Mouse (Mus musculus): ENCODE data around the gene Slc39a11. TPM values are rescaled to one million over a fixed set of nuclear protein-coding genes. Genes with fewer than 3 reads are reported as not detected.

The Slc39a11 gene
- polyA plus RNA-seq, 1 experiment from 2014 or later = 21.4 TPM

DNA sequence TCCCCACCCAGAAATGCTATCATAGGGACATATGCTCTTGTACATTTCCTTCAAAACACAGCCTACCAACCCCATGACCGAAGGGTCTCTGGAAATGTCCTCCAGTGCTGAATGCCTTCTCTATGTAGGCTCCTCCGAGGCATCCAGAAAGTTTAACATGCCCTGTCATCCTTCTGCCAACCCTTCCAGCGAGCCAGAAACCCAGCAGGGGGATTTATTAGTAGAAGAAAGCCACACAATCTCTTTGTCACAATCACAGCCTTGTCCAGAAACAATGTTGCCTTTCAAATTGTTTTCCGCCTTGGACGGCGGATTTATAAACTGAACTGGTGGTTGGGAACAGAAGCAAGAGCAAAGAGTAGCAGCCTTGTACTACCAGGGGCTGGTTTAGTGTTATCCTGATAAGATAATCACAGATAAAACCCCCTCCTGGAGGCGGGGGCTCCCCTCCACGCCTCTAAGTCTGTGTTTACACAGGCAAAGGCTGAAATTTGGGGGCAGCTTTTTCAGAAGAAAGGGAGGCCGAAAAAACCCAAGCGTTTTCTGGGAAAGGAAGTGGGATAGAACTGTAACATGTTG is 372.8 kb downstream of the Slc39a11 start:
- no peak overlapping the region for H3K4me3 ChIP-seq
- no peaks in the 10 kb centered on the region for H3K27me3 ChIP-seq
- H3K4me2 ChIP-seq (replicated peaks) = no peak overlapping the region
- H3K27ac ChIP-seq = peak overlapping the region; percentile 58
- peaks cover 23% of the 10 kb centered on the region for H3K4me1 ChIP-seq
- no peak for ATAC-seq (ENCODE audit: insufficient number of reproducible peaks, insufficient read depth, low FRiP score, low TSS enrichment)
- H3K9me3 ChIP-seq = no peaks in the 10 kb centered on the region
- no peak overlapping the region for H3K9ac ChIP-seq
- 37% methylated on average over 10 of the region's 10 CpGs for WGBS
- H3K36me3 ChIP-seq = no peaks in the 10 kb centered on the region

DNA sequence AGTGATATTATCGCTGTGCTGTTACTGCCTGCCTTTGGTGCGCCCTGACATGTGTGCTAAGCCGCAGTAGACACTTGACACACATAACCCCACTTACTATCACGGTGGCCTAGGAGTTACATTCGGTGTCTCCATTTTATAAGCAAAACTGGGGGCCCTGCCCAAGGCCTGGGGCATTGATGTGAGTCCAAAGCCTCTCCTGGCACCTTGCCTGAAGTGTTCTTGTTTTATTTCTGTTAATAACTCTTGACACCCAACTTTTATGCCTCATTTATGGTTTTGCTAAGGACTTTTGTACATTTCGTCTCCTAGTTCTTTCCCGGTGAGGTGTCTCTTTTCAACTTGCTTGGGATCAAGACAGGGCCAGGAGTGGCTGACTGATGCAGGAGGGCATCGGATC is 373.4 kb downstream of the Slc39a11 start:
- peaks cover 26% of the 10 kb centered on the region for H3K4me1 ChIP-seq
- 90% methylated on average over 8 of the region's 8 CpGs for WGBS
- ATAC-seq (ENCODE audit: insufficient number of reproducible peaks, insufficient read depth, low FRiP score, low TSS enrichment) = no peak
- H3K27me3 ChIP-seq = no peaks in the 10 kb centered on the region
- H3K36me3 ChIP-seq = no peaks in the 10 kb centered on the region
- H3K9ac ChIP-seq = no peak overlapping the region
- H3K4me3 ChIP-seq = no peak overlapping the region
- H3K9me3 ChIP-seq = no peaks in the 10 kb centered on the region
- no peak overlapping the region for H3K27ac ChIP-seq
- no peak overlapping the region for H3K4me2 ChIP-seq (replicated peaks)

DNA sequence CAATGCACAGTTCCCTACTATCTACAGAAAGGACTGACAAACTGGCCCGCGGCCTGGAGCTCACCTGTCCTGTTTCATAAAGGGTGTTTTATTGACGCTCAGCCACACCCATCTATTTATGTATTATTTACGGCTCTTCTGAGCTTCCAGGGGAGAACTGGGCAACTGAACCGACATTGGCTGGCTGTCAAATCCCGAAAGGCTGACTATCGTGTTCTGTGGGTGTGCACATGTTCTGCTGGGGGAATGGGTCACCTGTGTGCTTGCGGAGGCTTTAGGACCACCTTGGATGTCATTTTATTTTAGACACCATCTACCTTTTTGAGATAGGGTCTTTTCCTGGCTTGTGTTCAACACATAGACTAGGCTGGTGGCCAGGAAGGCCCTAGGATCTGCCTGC is 375.8 kb downstream of the Slc39a11 start:
- WGBS = 79% methylated on average over 8 of the region's 8 CpGs
- ATAC-seq (ENCODE audit: insufficient number of reproducible peaks, insufficient read depth, low FRiP score, low TSS enrichment) = no peak
- no peak overlapping the region for H3K27ac ChIP-seq

DNA sequence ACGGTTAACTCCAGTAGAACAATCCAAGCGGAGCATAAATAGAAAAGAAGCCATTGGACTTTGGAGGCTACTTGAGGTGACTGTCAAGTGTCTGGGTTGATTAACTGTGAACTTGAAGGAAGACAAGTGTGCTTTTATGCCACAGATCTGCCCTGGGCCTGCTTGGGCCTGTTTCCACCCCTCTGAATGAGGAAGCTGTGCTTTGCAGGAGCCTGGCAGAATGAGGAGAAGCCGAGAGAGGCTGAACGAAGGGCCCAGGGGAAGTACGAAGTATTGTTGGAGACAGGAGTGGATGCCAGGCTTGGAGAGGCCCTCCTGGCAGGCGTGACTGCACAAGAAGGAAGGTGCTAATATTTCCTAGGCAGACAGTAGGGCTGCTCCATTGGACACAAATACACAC is 378.0 kb downstream of the Slc39a11 start:
- ATAC-seq (ENCODE audit: insufficient number of reproducible peaks, insufficient read depth, low FRiP score, low TSS enrichment) = no peak
- no peaks in the 10 kb centered on the region for H3K36me3 ChIP-seq
- 78% methylated on average over 6 of the region's 6 CpGs for WGBS
- H3K9ac ChIP-seq = no peak overlapping the region
- H3K9me3 ChIP-seq = no peaks in the 10 kb centered on the region
- no peak overlapping the region for H3K4me3 ChIP-seq
- H3K4me2 ChIP-seq (replicated peaks) = no peak overlapping the region
- H3K27me3 ChIP-seq = no peaks in the 10 kb centered on the region
- peaks cover 16% of the 10 kb centered on the region for H3K4me1 ChIP-seq
- 0 out of 2 replicates have a peak overlapping the region, but pooled peaks have one; percentile 17 for H3K27ac ChIP-seq

More for the DNA sequence above, 375.8 kb downstream of the Slc39a11 start:
- H3K9ac ChIP-seq = no peak overlapping the region
- no peaks in the 10 kb centered on the region for H3K36me3 ChIP-seq
- H3K4me1 ChIP-seq = peaks cover 26% of the 10 kb centered on the region
- H3K4me2 ChIP-seq (replicated peaks) = no peak overlapping the region
- no peaks in the 10 kb centered on the region for H3K27me3 ChIP-seq
- no peaks in the 10 kb centered on the region for H3K9me3 ChIP-seq
- H3K4me3 ChIP-seq = no peak overlapping the region

GRCm38 (mm10) chr11:113268831-113269319 is 381.0 kb downstream of the Slc39a11 start:
- H3K4me1 ChIP-seq = peaks cover 18% of the 10 kb centered on the region; the same call in 1 of the 2 replicates
- H3K27ac ChIP-seq = no peak overlapping the region
- 96% methylated on average over 8 of the region's 8 CpGs for WGBS
- no peaks in the 10 kb centered on the region for H3K9me3 ChIP-seq
- H3K4me3 ChIP-seq = no peak overlapping the region
- no peaks in the 10 kb centered on the region for H3K36me3 ChIP-seq
- no peaks in the 10 kb centered on the region for H3K27me3 ChIP-seq
- ATAC-seq (ENCODE audit: insufficient number of reproducible peaks, insufficient read depth, low FRiP score, low TSS enrichment) = no peak
- H3K4me2 ChIP-seq (replicated peaks) = no peak overlapping the region
- no peak overlapping the region for H3K9ac ChIP-seq

DNA sequence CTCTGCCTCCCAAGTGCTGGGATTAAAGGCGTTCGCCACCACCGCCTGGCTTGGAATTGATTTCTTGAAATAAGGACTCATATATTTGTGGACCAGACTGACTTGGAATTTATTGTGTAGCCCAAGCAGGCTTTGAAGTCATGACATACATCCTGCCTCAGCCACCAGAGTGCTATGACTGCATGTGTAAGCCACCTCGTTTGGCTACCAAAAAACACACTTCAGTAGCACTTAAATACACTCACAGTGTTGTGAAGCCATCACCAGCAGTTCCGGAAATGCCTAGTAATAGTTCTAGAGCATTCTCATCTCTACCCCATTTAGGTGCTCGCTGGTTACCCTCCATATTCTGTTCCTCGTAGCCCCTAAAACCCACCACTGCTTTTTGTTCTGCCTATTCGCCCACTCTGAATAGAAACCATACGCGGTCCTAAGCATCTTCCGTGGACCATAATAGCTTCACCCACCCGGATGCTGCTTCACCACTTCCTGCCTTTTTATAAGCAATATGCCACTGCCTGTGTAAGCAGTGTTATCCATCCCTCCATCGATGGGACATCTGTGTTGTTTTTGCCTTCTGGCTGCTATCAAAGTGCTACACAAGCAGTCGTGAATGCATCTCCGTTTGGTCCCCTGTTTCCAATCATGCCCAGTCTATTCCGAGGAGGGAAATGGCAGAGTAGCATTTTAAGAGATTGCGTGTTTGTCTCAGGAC is 382.2 kb downstream of the Slc39a11 start:
- no peaks in the 10 kb centered on the region for H3K36me3 ChIP-seq
- 0 out of 2 replicates have a peak, but pooled peaks cover 8% of the 10 kb centered on the region for H3K4me1 ChIP-seq
- no peak for ATAC-seq (ENCODE audit: insufficient number of reproducible peaks, insufficient read depth, low FRiP score, low TSS enrichment)
- no peak overlapping the region for H3K27ac ChIP-seq
- H3K27me3 ChIP-seq = no peaks in the 10 kb centered on the region
- H3K9me3 ChIP-seq = no peaks in the 10 kb centered on the region
- no peak overlapping the region for H3K4me2 ChIP-seq (replicated peaks)
- no peak overlapping the region for H3K4me3 ChIP-seq
- no peak overlapping the region for H3K9ac ChIP-seq
- WGBS = 65% methylated on average over 17 of the region's 17 CpGs

GRCm38 (mm10) chr11:113266706-113267105 is 383.2 kb downstream of the Slc39a11 start:
- no peak for ATAC-seq (ENCODE audit: insufficient number of reproducible peaks, insufficient read depth, low FRiP score, low TSS enrichment)

DNA sequence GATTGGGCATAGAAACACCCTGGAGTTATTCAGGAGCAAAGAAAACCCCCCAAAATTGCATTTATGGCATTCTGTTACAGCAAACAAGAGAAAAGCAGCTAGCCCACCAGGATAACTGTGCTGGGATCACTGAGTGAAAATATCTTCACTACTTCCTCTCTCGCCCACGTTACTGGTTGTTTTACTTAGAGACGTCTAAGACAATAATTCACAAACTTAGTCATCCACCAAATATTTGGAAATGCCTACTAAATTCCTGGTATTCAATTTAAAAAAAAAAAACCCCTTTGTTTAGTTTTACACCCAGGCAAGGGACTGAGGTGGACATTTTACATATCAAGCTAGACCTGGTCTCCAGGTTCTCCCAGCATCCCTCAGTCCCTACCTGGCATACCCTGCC is 384.3 kb downstream of the Slc39a11 start:
- H3K27ac ChIP-seq = no peak overlapping the region
- H3K4me2 ChIP-seq (replicated peaks) = no peak overlapping the region
- H3K36me3 ChIP-seq = no peaks in the 10 kb centered on the region
- H3K9me3 ChIP-seq = no peaks in the 10 kb centered on the region
- WGBS = 77% methylated on average over 3 of the region's 3 CpGs
- no peak for ATAC-seq (ENCODE audit: insufficient number of reproducible peaks, insufficient read depth, low FRiP score, low TSS enrichment)
- H3K4me1 ChIP-seq = peaks cover 21% of the 10 kb centered on the region
- H3K27me3 ChIP-seq = no peaks in the 10 kb centered on the region
- no peak overlapping the region for H3K9ac ChIP-seq
- no peak overlapping the region for H3K4me3 ChIP-seq

More at GRCm38 (mm10) chr11:113266706-113267105, 383.2 kb downstream of the Slc39a11 start:
- Histone ChIP-seq H3K4me2 (replicated peaks) (no peak overlapping the region), H3K36me3 (no peaks in the 10 kb centered on the region), H3K27ac (no peak overlapping the region), H3K9ac (no peak overlapping the region), H3K9me3 (no peaks in the 10 kb centered on the region), H3K4me1 (peaks cover 14% of the 10 kb centered on the region), H3K4me3 (no peak overlapping the region), H3K27me3 (no peaks in the 10 kb centered on the region)
- 49% methylated on average over 4 of the region's 4 CpGs for WGBS

- WGBS = 76% methylated on average over 7 of the region's 7 CpGs
- Histone ChIP-seq H3K27ac (no peak overlapping the region), H3K4me1 (peaks cover 27% of the 10 kb centered on the region), H3K4me2 (replicated peaks) (no peak overlapping the region), H3K27me3 (no peaks in the 10 kb centered on the region), H3K36me3 (no peaks in the 10 kb centered on the region), H3K4me3 (no peak overlapping the region), H3K9me3 (no peaks in the 10 kb centered on the region), H3K9ac (no peak overlapping the region)
- no peak for ATAC-seq (ENCODE audit: insufficient number of reproducible peaks, insufficient read depth, low FRiP score, low TSS enrichment)
Measured at GRCm38 (mm10) chr11:113263971-113264370, 385.9 kb downstream of the Slc39a11 start.

DNA sequence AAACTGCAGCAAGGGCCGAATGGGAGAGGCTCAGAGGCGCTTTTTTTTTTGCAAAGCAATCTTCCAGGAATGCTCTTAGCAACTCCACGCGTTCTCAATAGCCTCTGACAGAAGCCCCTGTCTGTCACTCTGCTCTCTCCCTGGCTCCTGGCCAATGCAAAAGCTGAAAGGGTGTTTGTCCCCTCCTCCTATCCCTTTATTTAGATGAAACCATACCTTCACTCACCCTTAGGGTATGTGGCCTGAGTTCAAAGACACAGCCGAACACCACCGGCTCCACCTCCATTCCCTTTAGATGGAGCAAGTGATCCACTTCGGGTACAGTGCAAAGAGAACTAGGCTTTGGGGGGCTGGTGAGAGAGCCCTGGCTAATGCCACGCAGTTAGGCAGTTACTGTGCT is 387.8 kb downstream of the Slc39a11 start:
- Histone ChIP-seq H3K4me3 (no peak overlapping the region), H3K36me3 (no peaks in the 10 kb centered on the region), H3K9me3 (no peaks in the 10 kb centered on the region), H3K27ac (peak overlapping the region; percentile 61), H3K4me2 (replicated peaks) (no peak overlapping the region), H3K27me3 (no peaks in the 10 kb centered on the region), H3K4me1 (peaks cover 27% of the 10 kb centered on the region), H3K9ac (no peak overlapping the region)
- 22% methylated on average over 8 of the region's 8 CpGs for WGBS
- 0 out of 2 replicates have a peak, but pooled peaks have one; percentile 32 for ATAC-seq (ENCODE audit: insufficient number of reproducible peaks, insufficient read depth, low FRiP score, low TSS enrichment)

DNA sequence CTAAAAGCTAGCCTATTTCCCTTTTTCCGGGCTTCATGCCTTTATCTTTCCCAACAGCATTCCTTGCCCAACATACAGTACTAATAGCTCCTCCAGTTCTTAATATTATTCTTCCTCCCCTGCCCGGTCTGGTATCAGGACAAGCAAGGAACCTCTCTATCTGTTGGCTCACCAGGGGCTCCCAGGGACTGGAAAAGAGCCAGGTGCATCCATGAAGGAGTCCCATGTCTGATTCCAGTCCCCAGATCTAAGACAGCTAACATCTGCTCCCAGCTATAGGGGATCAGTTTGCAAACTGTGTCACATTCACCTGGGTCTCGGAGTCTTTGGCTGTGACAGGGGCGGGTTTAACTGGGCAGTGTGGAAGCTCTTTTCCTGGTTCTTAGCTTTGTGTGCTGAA is 388.5 kb downstream of the Slc39a11 start:
- Histone ChIP-seq H3K27me3 (no peaks in the 10 kb centered on the region), H3K9me3 (no peaks in the 10 kb centered on the region), H3K4me3 (no peak overlapping the region), H3K4me2 (replicated peaks) (no peak overlapping the region), H3K36me3 (no peaks in the 10 kb centered on the region), H3K4me1 (peaks cover 23% of the 10 kb centered on the region), H3K27ac (peak overlapping the region; percentile 61), H3K9ac (no peak overlapping the region)
- ATAC-seq (ENCODE audit: insufficient number of reproducible peaks, insufficient read depth, low FRiP score, low TSS enrichment) = no peak
- 60% methylated on average over 4 of the region's 4 CpGs for WGBS

Data from embryonic facial prominence, embryonic 12.5 days (tissue).